Mouse (Mus musculus): ENCODE data around the gene Sdc1.

Gene Sdc1

DNA sequence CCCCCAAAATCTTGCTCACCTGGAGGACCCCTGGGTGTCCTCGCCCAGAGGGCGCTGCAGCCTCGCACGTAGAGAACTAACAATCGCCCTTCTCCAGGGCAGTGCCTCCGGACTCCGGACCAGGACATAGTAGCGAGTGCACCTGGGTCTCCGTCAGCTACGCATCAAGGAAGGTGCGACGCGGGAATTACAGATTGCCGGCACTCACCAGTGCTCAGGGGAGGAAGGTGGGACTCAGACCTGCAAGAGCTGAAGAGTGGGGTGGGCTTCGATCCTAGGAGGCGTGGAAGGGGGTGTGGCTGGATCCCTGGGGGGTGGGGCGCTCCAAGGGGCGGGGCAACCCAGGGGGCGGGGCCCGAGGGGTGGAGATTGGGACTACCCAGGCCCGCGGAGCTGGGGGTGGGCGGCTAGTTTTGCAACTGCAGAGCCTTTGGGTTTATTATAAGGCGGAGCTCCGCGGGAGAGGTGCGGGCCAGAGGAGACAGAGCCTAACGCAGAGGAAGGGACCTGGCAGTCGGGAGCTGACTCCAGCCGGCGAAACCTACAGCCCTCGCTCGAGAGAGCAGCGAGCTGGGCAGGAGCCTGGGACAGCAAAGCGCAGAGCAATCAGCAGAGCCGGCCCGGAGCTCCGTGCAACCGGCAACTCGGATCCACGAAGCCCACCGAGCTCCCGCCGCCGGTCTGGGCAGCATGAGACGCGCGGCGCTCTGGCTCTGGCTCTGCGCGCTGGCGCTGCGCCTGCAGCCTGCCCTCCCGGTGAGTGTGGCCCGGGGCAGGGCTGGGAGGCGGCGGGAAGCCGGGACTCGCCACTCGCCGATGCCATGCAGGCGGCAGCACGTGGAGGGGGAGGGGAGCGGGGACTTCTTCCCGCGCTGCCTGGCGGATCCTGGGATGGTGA is at the start of gene Sdc1:
Sdc1 (plus strand) TSS at position 378 of the 898 bp plus-strand sequence.
- DNase-seq = peak; percentile 77

DNA sequence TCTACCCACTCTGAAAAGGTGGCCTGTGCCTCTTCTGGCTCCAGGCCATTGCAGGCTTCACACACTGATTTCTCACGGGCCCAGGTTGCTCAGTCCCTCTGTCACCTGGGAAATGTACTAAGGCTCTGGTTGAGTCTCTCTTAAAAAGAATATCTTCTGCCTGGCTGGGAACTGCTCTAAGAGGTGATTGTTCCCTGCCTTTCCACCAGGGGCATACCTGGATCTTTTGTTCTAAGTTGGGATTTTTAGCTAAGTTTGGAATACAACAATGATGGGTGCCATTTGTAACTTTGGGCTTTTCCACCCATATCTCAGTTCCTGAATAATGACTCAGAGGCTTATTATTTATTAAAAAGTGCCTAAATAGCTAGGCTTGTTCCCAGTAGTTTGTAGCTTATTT is 44.2 kb upstream of the Sdc1 start:
- DNase-seq = no peak

DNA sequence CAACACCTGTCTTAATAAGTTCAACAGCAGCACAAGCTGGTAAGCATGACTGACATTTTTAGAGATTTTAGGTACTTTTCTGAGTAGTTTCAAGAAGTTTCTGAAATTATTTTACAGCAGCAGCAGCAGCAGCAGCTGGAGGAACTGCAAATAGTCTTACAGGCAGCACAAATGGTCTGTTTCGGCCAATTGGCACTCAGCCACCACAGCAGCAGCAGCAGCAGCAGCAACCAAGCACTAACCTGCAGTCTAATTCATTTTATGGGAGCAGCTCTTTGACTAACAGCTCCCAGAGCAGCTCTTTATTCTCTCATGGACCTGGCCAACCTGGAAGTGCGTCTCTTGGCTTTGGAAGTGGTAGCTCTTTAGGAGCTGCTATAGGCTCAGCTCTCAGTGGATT is 42.4 kb upstream of the Sdc1 start:
- no peak for DNase-seq

DNA sequence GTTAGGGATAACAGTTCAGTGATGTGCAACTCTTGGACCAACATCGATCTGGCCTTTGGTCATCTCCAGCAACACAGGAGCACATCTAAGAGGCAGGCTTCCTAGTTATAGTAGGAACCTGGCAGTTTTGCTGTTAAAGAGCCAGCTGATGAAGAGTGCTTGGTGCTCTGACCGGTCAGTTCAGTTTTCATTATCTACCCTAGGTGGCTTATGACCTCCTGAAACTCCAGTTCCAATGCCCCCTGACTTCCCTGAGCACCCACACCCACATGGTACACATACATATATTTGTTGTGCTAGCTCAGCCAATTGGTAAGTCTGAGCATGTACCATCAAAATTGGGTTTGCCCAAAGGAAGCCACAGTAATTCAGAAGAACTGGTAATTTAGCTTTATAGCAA is 17.5 kb upstream of the Sdc1 start:
- DNase-seq = no peak

DNA sequence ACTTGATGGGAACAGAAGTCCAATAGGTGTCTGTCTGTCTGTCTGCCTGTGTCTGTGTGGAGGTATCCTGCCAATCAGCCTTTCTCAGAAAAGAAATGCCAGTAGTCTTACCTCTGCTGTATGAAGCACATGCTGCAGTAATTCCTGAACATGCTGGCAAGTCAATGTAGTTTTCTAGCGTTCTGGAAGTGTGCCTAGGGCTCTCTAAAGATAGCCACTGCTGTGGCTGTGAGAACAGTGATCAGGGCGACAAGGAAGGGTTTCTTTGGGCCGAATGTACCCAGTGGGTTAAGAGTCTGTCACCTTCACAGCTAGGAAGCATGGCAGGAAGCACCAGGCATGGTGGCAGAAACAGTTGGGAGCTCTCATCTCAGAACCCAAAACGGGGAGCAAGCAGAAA is 17.0 kb upstream of the Sdc1 start:
- no peak for DNase-seq

DNA sequence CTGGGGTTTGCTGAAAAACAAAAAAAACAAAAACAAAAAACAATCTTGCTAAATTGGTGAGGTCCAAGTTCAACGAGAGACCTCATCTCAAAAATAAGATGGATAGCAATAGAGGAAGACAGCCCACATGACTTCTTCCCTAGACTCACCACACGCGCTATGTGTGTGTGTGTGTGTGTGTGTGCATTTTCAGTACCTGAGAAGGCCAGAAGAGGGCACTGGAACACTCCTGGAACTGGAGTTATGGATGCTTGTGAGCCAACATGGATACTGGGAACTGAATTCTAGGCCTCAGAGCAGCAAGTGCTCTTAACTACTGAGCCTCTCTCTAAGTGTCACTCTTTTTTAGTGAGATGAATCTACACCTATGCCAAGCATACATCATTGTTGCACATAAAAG is 13.1 kb upstream of the Sdc1 start:
- DNase-seq = no peak

DNA sequence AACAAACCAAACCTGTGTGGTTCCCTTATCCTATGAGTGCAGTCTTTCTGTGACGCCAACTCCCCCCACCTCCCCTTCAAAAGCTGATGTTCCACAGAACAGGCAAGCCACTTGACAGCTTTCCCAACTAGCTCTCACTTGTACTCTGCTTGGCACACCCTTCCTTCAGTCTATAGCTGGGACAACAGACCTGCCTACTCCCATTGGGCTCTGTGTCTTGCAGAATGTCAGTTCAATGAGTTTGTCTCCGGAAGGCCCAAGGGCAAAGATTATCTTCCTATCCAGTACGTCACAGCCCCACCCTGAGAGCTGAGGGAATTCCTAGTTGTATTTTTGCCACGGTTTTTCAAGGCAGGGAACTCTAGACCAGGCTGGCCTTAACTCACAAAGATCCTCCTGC is 12.0 kb upstream of the Sdc1 start:
- DNase-seq = no peak

DNA sequence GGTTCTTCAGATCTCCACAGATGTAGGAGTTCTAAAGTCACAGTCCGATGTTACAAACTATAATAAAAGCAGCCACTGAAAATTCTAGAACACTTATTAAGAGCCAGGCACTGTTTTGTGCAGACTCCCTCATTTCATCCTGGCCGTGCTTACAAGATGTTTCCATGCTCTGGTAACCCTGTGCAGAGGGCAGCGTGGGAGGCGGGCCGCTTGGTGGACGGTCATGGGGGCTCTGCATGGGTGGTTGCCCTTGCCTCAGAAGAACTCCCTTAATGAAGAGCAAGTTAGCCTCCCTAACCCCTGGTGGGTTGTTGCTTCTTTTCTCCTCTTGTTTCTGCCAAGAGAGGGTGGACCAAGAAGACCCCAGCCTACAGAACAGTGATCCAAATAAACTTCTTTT is 11.3 kb upstream of the Sdc1 start:
- DNase-seq = no peak

DNA sequence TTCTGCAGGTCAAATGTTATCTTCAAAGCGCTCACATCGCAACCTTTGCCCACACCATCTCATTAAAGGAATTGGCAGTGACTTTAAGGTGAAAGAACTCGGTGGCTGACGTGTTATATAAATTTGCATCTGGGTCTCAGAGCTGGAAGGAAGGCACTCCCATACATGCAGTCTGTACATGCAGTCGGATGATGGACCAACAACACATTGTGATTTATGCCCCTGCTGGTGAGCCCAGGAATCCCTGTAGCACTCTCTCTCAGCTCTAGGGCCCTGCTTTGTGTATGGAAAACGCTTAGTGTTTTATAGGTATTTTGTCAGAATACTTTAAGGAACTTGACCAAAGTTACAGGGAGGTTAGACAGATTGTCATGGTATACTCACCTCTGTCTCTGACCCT is 10.6 kb upstream of the Sdc1 start:
- DNase-seq = no peak

DNA sequence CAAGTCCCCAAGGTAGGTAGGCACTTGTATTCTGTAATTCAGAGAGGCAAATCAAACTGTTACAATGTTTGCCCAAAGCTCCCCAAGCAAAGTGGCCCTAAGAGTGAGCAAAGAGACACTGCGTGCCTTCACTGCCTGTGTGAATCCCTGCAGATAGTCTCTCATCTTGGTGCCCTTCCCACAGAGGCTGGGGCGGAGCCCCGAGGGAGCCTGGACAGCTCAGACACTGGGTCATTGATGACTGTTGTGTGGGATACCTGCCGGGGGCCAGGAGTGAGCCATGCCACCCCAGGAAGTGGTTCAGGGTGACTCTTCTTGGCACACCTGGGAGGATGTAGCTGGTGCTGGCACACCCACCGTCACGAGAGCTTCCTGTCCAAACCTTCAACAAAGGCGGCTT is 10.1 kb upstream of the Sdc1 start:
- no peak for DNase-seq

DNA sequence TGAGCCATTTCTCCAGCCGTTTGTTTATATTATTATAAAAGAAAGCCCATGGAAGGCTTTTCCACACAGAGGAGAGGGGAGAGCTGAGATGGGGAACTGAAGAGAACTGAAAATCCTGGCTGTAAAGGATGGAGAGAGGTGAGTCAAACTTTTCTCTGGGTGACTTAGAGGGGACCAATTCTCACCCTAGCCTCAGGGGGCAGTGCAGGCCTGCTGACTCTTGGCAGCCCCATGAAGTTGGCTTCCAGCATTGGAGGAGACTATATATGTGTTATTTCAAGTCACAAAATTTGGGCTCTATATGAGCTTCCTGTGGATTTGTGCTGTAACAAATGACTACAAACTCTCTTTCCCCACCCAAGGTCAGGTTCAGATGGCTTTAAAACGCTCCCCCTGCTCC is 8.5 kb upstream of the Sdc1 start:
- DNase-seq = no peak

DNA sequence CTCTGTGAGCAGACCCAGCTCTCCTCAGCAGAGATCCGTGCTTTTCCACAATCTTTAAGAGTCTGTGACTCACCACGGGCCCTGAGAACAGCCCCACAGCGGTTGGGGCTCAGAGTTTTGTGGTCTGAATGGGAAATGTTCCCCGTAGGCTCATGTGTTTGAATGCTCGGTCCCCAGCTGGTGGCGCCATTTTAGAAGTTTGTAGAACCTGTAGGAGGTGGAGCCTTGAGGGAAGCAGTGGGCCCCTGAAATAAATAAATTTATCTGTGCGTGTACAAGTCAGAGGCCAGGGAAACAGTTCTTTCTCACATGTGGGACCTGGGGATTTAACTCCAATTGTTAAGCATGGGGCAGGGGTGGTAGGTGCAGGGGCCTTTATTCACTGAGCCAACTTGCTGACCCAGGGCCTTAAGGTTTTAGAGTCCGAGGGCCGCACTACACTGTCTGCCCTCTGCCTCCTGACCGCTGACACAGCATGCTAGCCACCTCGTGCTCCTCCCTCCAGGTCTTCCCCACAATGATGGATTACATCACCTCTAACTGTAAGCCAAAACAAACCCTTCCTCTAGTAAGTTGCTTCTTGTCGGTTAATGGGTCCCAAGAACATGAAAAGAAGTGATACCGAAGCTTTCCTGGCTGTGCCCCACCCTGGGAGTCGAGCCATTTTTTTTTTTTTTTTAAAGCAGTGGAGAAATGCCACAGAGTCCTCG is 6.7 kb upstream of the Sdc1 start:
- DNase-seq = no peak

DNA sequence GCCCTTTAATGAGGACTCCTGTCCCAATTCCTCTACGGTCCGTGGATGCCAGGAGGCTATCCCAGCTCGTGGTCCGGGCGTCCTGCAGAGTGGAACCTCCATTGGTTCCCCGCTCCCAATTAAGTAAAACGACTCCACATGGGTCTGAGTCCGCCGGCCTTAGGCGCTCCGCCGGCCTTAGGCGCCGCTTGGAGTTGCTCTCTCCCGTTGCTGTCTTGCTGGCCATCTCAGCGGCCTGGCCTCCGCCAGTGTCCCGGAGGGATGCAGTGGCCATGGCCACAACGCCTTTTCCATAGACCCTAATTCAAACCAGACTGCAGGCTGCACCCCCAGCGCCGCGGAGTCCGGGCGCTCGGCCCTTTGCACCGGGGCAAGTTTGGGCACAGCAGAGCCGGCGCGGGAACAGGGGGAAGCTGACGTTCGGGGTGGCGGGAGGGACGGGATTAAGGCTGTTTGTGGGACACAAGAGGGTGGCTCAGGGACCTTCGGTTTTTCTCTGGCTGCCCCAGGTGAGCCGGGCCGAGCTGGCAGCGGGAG is 789 bp downstream of the Sdc1 start:
- peak; percentile 42 for DNase-seq

DNA sequence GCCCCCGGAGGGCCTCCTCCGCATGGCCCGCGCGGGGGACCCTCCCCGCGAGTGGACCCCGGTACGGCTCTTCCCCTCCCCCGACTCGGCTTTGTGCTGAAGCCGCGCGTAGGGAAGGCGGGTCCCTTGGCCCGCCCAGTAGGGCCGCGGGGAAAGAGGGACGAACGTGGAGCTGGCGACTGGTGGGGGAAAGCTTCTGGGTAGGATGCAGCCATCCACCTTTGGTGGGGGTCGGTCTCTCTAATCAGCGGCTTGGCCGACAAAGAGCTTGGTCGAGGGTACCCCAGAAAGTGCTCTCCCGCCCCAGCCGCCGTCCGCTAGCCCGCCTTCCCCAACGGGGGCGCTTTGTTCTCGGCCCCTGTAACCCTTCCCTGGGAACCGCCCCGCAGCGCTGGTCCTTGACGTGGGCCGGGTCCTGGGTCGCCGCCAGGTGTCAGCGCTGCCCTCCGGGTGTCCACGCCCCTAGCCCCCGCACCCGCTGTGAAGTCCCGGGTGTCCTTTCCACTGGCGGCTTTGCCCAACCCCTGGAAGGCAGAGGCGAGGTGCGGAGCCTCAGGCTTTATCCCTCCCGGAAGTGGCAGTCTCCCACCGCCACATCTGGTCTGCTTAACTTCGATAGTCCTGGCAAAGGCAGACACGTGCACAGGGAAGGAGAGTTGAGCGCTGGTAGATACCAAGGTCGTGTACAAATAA is 1.5 kb downstream of the Sdc1 start:
- peak; percentile 52 for DNase-seq

DNA sequence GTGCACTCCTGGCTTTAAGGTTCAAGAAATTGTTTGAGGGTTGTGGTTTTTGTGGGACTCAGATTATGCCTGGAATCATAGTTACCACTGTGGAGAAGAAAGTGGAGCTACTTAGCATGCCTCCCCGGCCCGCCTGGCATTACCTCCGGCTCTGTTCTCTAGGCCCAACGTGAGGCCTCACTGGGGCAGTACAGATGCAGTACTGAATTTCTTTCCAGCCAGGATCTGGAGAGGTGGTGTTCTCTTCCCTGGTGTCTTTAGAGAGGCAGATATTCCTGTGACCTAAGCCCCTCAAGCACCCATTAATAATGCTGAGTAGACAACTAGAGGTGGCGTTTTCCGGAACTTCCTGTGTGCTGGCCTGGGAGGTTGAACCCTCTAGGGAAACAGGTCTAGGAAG is 2.2 kb downstream of the Sdc1 start:
- DNase-seq = no peak

DNA sequence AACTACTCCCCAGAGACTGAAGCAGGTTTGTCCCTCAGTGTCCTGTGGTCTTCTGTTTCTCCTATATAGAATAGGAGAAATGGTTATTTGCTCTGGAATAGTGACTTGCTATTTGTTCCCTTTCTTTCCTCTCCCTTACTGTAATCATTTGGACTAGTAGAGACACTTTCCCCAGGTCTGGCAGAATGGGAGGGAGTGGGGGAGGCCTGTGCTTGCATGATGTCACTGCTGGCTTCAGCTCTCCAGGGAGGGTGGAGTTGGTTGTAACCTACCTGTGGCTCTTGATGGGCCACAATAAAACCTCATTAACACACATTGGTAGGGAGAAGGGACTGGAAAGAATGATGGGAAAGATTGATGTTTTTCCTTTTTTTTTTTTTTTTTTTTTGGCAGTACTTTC is 3.1 kb downstream of the Sdc1 start:
- DNase-seq = no peak

DNA sequence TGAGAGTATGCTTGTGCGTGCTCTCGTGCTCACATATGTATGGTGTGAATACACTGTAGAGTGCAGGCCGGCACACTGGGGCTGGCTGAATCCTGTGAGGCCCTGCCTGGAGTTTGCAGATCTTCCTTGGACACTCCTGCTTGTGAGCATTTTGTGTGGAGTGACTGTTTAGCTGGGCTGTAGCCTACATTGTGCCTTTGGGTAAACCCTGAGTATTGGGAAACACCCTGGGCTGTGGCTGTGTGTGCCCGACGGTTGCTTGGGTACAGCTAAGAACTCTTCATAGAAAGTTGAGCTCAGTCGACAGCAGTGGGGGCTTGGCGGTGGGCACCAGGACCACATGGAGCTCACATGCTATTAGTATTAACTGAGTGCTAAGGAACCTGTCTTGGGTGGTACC is 5.1 kb downstream of the Sdc1 start:
- no peak for DNase-seq

DNA sequence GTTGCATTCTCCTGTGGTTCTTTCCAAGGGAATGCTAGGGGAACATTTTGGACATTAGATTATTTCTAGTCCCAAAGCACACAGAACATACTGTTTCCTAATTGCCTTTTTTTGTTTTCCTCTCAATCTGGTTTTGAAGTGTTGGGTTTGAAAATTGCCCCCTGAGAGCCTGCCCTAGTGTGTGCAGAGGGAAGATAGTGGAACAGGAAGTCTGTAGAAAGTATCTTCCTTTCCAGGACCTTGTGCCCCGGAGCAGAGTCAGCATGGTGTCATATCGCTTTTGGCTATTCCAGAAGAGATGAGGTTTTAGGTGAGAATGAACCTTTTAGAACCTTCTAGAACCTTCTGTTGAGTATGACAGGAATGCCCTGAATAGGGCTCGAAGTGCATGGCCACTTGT is 5.6 kb downstream of the Sdc1 start:
- DNase-seq = no peak

DNA sequence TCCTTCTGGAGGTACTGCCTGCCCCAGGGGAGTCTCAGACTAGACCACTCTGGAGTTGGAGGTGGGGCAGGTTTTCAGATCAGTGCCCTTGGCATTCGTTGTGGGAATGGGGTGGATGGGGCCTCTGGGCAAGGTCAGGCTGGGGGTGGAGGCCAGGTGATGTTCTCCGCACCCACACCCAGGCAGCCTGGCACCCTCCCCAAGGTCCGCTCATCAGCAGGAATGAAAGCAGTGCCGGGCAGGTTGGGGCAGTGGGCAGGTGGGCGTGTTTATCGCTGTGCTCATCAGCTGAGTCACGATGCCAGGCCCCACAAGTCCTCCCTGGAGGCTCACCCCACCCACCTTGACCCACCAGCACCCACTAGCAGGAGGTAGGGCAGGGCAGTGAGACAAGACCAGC is 7.0 kb downstream of the Sdc1 start:
- no peak for DNase-seq

DNA sequence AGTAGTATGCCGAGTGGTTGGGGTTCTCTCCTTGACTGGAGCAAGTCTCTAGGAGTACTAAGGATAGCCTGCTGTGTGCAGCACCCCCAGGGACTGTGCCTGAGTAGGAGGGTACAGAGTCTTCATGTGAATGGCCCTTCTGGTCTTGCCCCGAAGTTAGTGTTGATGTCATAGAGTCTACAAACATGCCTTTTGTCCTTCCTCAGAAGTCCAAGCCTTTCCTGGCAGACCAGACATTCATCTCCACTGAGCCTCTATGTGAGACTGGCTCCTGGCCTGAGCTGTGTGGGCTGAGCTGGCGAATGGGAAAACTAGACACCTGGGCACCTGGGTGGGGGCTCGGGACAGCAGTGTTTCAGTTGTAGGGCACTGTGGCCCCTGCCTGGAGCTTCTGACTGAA is 8.7 kb downstream of the Sdc1 start:
- no peak for DNase-seq

DNA sequence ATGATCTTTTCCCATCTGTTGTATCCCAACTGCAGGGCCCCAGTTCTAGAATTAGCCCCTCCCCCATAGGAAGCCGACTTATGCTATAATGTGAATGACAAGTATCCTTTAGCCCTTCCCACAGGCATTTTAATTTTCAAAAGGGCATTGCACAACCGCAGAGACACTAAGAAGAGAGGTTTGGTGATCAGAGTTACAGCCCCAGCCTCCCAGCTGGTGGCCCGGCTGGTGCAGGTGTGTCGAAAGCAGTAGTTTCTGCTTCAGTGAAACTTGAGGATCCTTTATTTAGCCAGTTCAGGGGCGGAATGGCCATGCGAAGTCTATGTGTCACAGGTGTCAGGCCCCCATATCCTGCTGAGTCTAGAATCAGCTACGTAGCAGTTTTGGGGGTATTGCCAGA is 10.0 kb downstream of the Sdc1 start:
- no peak for DNase-seq

DNA sequence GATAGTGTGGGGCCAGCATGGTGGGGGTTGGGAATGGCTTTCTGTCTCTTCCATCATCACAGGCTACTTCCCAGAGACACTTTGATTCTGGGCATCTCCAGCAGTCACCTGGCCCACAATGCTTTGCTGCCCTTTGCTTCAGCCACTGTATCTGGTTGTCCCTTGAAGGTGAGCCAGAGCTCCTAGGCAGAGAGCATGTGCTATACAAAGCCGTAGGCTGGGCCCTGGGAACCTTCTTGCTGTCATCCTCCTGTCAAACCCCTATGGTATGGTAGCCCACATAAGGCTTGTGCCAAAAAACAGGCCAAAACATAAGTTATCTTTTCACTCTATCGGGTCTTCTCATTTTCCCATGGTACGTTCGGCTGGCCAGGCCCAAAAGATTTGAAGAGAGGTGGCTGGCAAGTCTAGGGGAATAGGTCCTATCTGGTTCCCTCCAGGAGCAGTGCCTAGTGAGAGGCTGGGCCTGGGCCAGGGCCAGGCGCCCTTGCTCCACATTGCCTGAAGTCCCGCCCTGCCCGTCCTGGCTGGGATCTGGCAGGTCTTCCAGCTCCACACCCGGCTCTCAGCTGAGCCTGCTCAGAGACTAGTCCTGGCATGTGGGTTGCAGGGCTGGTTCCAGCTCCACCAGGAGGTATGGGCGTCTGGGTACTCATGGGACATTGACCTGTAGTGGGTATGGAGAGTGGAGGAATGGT is 10.7 kb downstream of the Sdc1 start:
- peak; percentile 72 for DNase-seq

DNA sequence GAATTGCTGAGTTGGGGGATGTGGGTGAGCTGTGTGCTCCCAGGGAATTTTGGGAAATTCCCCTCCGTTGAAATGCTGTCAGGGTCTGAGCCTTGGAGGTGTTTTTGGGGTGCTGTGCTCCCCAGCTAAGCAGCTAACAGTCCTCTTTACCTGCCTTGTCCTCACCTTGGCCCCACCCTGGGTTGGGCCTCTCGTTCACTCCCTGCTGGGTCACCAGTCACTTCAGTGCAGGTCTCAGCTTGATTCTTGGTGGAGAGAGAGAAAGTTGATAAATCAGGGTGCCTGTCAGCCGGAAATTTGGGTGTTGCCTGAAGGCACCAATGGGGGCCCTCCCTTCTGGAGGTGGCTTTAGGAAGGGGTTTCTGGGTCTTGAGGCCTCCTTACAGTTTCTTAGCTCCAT is 11.4 kb downstream of the Sdc1 start:
- no peak for DNase-seq
